Mouse (Mus musculus): ENCODE measurements at regions not wholly inside any gene's neighbourhood (a gene's known extent, or its start where the extent isn't known, plus 50 kb on each side); places are given as distances from the start of the nearest gene placed in this dataset.

DNA sequence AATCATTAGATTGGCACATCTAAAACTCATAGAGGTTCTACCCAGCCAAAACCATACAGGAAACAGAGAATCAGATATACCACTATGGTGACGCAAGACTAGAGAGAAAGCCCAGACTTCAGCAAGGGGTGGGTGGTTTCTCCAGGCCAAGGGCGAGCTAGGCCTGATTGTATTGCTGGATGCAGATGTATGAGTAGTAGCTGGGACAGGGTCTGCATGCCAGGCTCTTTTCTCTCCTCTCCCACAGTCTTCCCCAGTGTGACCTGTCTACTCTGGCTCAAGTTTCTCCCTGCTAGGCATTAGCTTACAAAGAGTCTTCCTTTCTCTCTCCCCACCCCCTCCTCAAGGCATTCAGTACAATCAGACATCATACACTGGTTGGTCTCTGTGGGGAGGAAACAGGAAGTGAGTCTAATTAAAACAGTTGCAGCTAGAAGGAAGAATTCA, 181.8 kb upstream of the Sesn3 start:
- DNase-seq (ENCODE audit: low spot score), result no peak

GRCm38 (mm10) chr9:14103538-14103937, 171.3 kb upstream of the Sesn3 start:
- DNase-seq (ENCODE audit: low spot score), result no peak

- no peak for DNase-seq (ENCODE audit: low spot score)
Observed at GRCm38 (mm10) chr9:14104921-14105320, 169.9 kb upstream of the Sesn3 start.

GRCm38 (mm10) chr9:14106371-14106770, 168.5 kb upstream of the Sesn3 start:
- DNase-seq (ENCODE audit: low spot score), result no peak

GRCm38 (mm10) chr9:14108798-14109197, 166.1 kb upstream of the Sesn3 start:
- DNase-seq (ENCODE audit: low spot score), result no peak

DNA sequence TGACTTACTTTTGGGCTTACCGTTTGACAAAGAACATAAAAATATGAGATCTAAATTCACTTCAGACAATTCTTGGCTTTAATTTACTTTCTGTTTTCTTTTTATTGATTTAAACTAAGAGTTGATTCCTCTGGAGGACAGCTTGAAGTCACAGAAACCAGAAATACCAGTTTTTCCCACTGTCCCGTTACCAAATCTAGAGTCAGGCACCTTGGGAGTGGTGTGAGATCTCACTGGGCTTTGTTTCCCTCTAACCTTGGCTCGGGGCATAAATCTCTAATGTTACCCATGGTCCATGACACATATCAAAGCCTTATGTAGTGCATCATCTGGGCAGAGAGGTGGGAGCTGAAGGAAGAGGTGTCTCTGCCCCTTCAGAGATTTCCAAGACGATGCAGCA, 165.4 kb upstream of the Sesn3 start:
- DNase-seq (ENCODE audit: low spot score), result no peak

- DNase-seq (ENCODE audit: low spot score), result no peak
Observed at GRCm38 (mm10) chr9:14111713-14112112, 163.2 kb upstream of the Sesn3 start.

GRCm38 (mm10) chr9:14115521-14115920, 159.3 kb upstream of the Sesn3 start:
- no peak for DNase-seq (ENCODE audit: low spot score)

DNA sequence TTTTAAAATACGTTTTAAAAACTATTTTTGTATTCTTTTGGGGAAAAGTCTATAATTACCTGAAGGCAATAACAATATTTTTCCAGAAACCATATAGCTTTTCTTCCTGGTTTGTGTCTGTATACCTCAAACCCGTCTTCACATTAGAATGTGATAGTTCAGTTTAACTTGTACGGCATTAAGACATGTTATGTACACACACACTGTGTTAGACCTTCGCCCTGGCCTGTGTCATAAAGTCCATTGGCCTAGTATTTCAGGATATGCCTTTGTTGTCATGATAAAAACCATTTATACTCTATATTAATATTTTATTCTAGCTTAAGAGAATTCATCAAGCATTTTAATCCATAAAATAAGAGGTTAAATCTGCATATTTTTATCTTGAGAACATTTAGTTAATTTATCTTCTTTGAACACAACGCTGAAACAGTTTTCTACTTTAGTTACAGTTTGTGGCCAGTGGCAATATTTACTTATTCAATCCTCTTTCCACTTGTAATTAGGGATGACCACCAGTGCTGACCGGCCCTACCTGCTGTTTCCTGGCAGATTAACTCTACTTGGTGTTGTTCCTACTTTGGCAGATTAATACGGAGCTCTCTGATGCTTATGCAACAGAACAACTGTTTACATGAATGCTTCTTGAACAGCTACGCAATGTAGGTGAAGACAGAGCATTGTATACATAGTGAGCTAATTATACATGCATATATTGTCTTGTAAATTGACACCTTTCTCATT, 158.6 kb upstream of the Sesn3 start:
- DNase-seq (ENCODE audit: low spot score), result no peak

DNA sequence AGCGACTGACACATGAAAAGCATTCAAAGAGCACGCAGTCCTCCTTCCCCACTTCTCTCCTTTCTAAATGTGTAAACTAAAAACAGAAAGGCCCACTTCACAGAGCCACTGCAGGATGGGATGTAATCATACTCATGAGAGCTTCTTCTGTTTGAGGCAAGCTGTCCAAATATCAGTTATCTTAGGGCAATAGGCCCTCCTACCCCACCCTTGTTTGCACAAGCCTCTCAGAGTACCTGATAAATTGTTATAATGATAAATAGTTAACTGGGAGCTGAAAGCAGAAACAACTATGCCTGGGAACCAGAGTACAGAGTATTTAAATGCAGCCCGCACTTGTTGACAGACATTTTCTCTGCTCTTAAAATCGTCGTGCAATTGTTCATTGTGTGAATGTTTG, 141.5 kb upstream of the Sesn3 start:
- DNase-seq (ENCODE audit: low spot score), result no peak

DNA sequence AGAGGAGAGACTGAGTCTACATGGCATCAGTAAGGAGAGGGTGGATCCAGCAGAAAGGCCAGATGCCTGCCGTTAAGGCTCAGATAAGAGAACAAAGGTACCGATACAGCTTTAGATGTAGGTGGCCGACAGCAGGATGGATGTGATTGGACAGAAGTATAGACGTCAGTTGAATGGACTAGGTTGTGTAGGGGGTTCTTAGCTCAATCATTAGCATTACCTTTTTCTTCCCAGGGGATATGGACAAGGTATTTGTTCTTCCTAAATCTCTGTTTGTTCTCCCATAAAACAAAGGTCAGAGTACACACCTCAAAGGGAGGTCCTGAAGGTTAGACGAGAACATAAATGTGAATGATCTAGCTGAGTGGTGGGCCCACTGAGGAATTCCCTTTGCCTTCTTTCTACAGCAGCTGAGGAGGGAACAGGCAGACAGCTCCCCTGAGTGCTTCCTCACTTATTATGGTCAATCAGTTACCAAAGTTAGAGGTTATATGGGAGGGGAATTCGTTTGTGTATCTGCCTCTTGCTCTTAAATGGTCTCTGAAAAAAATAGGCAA, 139.9 kb upstream of the Sesn3 start:
- no peak for DNase-seq (ENCODE audit: low spot score)

- no peak for DNase-seq (ENCODE audit: low spot score)
Observed at GRCm38 (mm10) chr9:14141321-14141720, 133.5 kb upstream of the Sesn3 start.

DNA sequence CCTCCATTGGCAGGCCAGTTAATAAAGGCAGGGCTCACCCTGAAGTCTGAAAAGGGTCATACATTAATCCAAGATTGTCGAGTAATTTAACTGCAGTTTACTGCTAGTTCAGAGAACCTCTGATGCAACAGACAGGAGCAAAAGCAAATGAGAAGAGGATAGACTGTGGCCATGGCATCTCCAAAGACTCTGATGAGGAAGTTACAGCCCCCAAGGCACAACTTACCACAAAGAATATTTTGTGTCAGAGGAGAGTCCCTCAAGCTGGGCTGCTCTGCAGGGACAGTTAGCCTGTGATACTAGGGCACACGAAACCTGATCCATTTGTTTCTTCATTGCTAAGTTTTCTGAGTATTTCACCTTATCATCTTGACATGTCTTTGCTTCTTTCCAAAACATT, 130.9 kb upstream of the Sesn3 start:
- no peak for DNase-seq (ENCODE audit: low spot score)

- DNase-seq (ENCODE audit: low spot score), result no peak
Observed at GRCm38 (mm10) chr9:14147088-14147487, 127.8 kb upstream of the Sesn3 start.

DNA sequence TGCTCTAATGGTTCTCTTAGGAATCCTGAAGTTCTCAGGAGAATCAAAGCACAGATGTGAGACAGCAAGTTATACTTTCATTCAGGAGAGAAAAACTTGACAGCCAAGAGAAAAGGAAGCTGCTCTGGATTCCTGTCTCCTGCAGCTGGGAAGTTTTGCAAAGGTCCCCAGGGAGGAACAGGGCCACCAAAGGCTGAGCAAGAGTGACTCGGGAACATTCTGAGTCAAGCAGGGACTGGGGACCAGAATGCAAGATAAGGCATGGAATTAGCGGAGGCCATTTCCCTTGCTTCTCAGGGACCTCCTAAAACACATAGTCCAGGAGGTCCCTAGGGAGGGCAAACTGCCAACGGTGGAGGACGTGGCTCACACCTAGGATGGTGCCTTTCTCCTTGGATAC, 127.1 kb upstream of the Sesn3 start:
- no peak for DNase-seq (ENCODE audit: low spot score)

GRCm38 (mm10) chr9:14150288-14150687, 124.6 kb upstream of the Sesn3 start:
- no peak for DNase-seq (ENCODE audit: low spot score)

GRCm38 (mm10) chr9:14156967-14157366, 117.9 kb upstream of the Sesn3 start:
- no peak for DNase-seq (ENCODE audit: low spot score)

- DNase-seq (ENCODE audit: low spot score), result no peak
Observed at GRCm38 (mm10) chr9:14158096-14158837, 116.6 kb upstream of the Sesn3 start.

- no peak for DNase-seq (ENCODE audit: low spot score)
Observed at GRCm38 (mm10) chr9:14160207-14160606, 114.7 kb upstream of the Sesn3 start.

DNA sequence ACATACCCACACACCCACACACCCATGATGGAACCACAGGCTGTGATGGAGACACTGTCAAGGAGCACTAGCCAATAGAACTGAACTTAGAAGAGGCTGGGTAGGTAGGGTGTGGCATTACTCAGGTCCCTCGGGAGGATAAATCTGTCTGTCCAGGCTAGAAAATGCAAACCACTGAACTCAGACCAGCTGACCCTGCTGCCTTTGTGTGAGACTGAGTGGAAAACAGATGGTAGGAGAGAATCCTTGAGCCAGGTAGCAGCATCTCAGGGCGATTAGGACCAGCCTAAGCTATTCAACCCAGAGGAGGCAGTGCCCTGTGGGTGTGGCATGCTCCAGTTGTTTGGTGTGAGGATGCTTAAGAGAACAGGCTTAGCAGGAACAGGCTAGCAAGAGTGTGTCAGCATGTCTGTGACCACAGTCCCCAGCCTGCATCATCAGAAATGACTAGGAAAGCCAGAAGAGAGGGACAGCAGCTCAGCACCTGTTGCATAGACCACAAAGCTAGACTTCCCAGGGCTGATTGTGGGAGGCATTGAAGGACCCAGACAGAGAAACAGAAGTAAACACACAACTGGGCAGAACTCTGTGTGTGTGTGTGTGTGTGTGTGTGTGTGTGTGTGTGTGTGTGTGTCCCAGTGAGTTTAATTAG, 103.2 kb upstream of the Sesn3 start:
- no peak for DNase-seq (ENCODE audit: low spot score)

DNA sequence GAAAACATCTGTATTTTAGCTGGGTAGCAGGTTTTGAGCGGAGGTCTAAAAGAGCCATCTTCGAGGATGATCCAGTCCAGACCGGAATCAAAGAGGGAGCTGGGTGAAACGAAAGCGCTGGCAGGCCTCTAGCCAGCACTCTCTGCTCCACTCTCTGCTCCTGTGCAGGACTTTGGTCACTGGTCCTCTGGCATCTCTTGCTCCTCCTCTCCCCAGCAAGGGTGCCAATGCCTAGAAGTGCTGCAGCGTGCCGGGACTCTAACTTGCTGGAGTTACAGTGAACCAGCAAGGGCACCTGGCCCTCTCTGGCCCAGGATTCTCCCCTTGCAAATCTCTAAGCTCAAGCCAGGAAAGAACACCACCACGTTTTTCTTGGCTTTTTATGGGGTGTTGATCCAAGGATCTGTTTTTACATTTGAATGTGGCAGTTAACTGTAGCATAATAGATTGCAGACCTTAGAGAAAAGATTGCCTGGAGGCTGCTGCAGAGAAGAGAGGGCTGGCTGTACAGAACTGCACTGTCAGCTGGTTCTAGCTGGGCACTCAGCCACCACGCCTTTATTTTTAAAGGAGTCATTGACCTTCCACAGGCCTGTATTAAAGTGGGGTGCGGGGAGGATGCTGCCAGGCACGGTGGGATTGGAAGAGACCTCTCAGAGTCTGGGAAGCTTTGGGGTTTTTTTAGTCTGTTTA, 101.1 kb upstream of the Sesn3 start:
- DNase-seq (ENCODE audit: low spot score), result no peak

All from c-Kit-positive CD71-positive TER-119-positive erythroid progenitor cells, embryonic 14.5 days (primary cell).